Mouse (Mus musculus) embryonic facial prominence, embryonic 10.5 days (tissue): ENCODE results near the gene Dach2. TPM values are rescaled to one million over a fixed set of nuclear protein-coding genes. Genes with fewer than 3 reads are reported as not detected.

ENCODE experiments used
- DNase-seq: peaks from one replicate; pipeline ENCODE4 v3.0.0-alpha.2; 2017; ENCODE audit warnings: low spot score
- H3K27ac ChIP-seq: fragments of 300-500 bp; sonication (generic); replicated peaks from 2 replicates; pipeline ENCODE4 v1.5.1; 2016; ENCODE audit warnings: mild to moderate bottlenecking
- H3K27me3 ChIP-seq: fragments of 300-500 bp; sonication (generic); replicated peaks from 2 replicates; pipeline ENCODE4 v1.6.1; 2016; ENCODE audit warnings: low read depth, mild to moderate bottlenecking; ENCODE audit not compliant: poor library complexity, severe bottlenecking
- H3K36me3 ChIP-seq: fragments of 300-500 bp; sonication (generic); replicated peaks from 2 replicates; pipeline ENCODE4 v1.6.1; 2016; ENCODE audit warnings: mild to moderate bottlenecking, moderate library complexity
- H3K4me1 ChIP-seq: fragments of 300-500 bp; sonication (generic); 2 replicates; pipeline ENCODE4 v1.6.1; 2016
- H3K4me3 ChIP-seq: fragments of 300-500 bp; sonication (generic); 2 replicates; pipeline ENCODE4 v1.5.1; 2016; ENCODE audit warnings: mild to moderate bottlenecking, moderate library complexity
- H3K9me3 ChIP-seq: fragments of 300-500 bp; sonication (generic); 2 replicates; pipeline ENCODE4 v1.6.1; 2016; ENCODE audit warnings: mild to moderate bottlenecking
- WGBS: fragments of 180-500 bp; shearing (Covaris S2); methylation state at CpG from one replicate; pipeline ENCODE4 v1.1.7; 2016; 5-methylcytosine and 5-hydroxymethylcytosine counted together
- polyA plus RNA-seq: library from polyadenylated mRNA; unstranded; fragments of >200 nt; fragmentation: Nextera tagmentation; extraction: Ambion mirVana; gene quantifications from 2 replicates; pipeline ENCODE4 v1.2.1, GENCODE M21; 2016

Dach2 gene
- polyA plus RNA-seq, 1 experiment from 2014 or later = 8.7 TPM

DNA sequence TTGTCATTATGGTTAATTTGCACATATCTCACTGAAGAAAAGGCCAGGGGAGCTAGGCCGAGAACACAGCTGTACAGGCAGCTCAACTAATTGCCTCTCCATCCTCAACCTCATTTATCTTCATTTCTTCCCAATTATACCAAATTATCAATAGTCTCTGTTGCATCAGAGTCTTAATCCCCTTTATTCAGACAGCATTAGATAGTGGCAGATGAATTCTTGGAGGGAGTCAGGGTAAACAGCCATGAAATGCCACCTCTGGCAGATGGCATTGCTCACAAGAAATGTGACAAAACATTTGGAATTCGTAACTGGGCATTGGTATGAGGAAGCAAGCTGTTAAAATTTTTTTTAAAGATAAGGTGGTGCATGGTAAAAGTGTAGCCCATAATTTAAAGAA lies 389.9 kb downstream of the Dach2 start:
- Histone ChIP-seq H3K36me3 (no peaks in the 10 kb centered on the region), H3K27ac (no peak overlapping the region), H3K9me3 (no peaks in the 10 kb centered on the region), H3K4me1 (no peaks in the 10 kb centered on the region), H3K27me3 (no peaks in the 10 kb centered on the region), H3K4me3 (no peak overlapping the region)
- WGBS = 67% methylated on average over 2 of the region's 2 CpGs
- no peak for DNase-seq

DNA sequence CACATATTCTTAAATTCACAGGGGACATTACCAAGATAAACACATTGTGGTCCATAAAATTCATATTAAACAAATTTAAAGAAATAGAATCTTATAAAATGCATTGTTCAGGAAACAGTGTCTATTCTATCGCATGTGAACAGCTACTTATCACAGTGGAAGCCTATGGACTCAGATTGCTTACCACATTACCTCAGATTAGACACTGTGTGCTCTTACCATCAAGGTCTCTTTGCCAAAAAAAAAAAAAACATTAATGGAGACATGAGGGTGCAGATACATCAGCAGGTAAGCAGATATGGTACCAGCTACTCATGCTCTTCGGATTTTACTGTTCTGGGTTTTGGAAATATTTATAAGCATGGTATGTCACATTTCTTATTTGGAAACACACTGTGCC lies 415.1 kb downstream of the Dach2 start:
- DNase-seq = no peak
- H3K4me1 ChIP-seq = no peaks in the 10 kb centered on the region
- no peaks in the 10 kb centered on the region for H3K36me3 ChIP-seq
- H3K27ac ChIP-seq = no peak overlapping the region
- no peak overlapping the region for H3K4me3 ChIP-seq
- no peaks in the 10 kb centered on the region for H3K27me3 ChIP-seq
- 83% methylated on average over 2 of the region's 2 CpGs for WGBS
- H3K9me3 ChIP-seq = no peaks in the 10 kb centered on the region

DNA sequence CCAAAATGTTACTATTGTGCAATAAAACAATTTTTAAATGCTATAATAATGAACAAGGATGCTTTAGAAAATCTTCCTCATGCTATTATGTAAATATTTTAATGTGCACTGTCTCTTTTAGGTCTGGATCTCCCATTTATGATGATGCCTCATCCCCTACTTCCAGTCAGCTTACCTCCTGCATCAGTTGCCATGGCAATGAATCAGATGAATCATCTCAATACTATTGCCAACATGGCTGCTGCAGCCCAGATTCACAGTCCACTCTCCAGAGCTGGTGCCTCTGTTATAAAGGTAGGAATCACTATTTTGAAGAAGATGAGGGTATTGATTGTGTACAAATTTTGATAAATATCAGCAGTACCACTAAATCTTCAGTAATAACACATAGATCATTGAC lies 426.8 kb downstream of the Dach2 start:
- no peaks in the 10 kb centered on the region for H3K4me1 ChIP-seq
- H3K9me3 ChIP-seq = no peaks in the 10 kb centered on the region
- H3K27ac ChIP-seq = no peak overlapping the region
- no peaks in the 10 kb centered on the region for H3K27me3 ChIP-seq
- H3K4me3 ChIP-seq = no peak overlapping the region
- DNase-seq = no peak
- H3K36me3 ChIP-seq = no peaks in the 10 kb centered on the region

DNA sequence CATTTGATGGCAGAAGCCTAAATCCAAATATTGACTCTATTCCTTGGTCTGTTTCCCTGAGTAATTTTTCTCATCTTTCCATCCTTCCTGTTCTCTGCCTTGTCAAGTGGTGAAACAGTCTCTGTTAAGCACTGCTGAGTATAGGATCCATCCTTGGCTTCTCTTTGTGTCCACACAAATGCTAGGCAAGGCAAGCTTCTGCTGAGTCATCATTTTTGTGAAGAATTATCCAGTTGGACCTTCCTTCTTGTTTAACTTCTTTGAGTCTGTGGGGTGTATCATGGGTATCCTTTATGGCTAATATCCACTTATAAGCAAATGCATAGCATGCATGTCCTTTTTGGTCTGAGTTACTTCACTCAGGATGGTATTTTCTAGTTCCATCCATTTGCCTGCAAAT lies 449.8 kb downstream of the Dach2 start:
- no peaks in the 10 kb centered on the region for H3K9me3 ChIP-seq
- no peak overlapping the region for H3K4me3 ChIP-seq
- no peak for DNase-seq

DNA sequence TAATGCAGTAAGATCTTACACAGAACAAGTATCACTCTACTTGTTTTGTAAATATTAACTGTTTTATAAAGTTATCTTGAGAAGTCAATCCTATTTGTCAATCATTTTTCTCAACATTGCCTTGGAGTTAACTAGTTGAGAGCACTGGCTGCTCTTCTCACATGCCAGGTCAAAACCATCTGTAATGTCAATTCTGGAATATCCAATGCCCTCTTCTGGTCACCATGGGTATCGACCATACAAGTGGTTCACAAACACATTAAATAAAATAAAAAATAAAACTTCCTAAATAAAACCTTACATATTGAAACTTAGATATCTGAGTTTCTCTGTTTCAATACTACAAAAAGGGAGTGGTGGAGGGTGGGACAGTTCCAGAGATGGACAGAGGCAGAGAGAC lies 495.0 kb downstream of the Dach2 start:
- no peak for DNase-seq
- Histone ChIP-seq H3K36me3 (no peaks in the 10 kb centered on the region), H3K27ac (no peak overlapping the region), H3K9me3 (no peaks in the 10 kb centered on the region), H3K27me3 (no peaks in the 10 kb centered on the region), H3K4me3 (no peak overlapping the region), H3K4me1 (no peaks in the 10 kb centered on the region)
- 19% methylated on average over 1 of the region's 1 CpGs for WGBS

More for the DNA sequence above, 449.8 kb downstream of the Dach2 start:
- Histone ChIP-seq H3K36me3 (no peaks in the 10 kb centered on the region), H3K4me1 (no peaks in the 10 kb centered on the region), H3K27ac (no peak overlapping the region), H3K27me3 (no peaks in the 10 kb centered on the region)

DNA sequence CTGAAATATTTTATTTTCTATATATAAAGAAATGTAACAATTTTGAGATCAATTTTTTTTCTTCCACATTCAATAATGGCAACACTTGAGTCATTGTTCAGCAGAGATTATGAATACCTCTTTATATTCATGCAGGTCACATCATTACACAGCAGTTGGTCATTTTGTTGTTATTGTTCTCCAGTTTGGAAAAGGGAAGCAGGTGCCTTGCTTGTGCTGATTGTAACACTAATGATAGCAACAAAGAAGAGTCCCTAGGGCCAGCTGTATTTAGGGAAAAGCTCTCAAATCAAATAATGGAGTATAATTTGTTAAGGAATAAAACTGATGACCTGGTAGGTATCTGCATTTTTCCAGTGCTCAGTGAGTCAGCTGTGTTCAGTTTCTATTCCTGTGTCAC lies 513.1 kb downstream of the Dach2 start:
- H3K4me1 ChIP-seq = no peaks in the 10 kb centered on the region
- H3K27me3 ChIP-seq = no peaks in the 10 kb centered on the region
- H3K27ac ChIP-seq = no peak overlapping the region
- H3K4me3 ChIP-seq = no peak overlapping the region
- no peak for DNase-seq
- no peaks in the 10 kb centered on the region for H3K9me3 ChIP-seq
- no peaks in the 10 kb centered on the region for H3K36me3 ChIP-seq

DNA sequence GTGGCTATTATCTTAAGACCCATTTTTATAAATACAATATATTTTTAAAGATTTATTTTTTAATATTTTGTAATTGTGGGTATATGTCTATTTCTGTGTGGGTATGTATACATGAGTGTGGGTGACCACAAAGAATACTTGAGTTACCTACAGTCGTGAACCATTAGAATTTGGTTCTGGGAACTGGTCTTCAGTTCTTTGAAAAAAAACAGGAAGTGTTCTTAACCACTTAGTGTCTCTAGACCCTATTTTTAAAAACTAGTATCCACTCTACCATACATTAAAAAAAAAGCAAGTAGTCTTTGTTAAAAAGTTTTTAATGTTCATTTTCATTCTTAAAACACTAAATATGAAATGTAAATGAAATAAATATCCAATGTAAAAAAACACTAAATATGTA lies 529.5 kb downstream of the Dach2 start:
- H3K4me1 ChIP-seq = no peaks in the 10 kb centered on the region
- no peak for DNase-seq
- no peaks in the 10 kb centered on the region for H3K9me3 ChIP-seq
- 51% methylated on average over 1 of the region's 1 CpGs for WGBS
- no peaks in the 10 kb centered on the region for H3K36me3 ChIP-seq
- no peak overlapping the region for H3K27ac ChIP-seq
- no peak overlapping the region for H3K4me3 ChIP-seq
- no peaks in the 10 kb centered on the region for H3K27me3 ChIP-seq

DNA sequence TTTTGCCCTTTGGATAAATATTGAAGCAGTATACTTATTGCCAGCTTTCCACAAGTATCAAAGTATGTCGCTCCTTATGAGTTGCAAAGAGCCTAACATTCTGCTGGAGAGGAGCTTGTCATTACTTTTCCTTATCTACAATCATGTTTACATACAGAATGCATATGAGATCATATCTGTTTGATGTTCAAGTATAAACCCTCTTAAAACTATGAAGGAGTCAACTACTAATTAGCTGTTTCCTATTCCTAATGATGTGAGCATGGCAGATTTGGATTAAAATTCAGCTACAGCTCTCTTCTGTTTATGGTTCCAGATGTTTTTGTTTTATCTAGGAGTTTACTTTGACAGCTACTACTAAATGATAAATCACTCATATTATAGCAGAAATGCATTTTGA lies 535.8 kb downstream of the Dach2 start:
- no peak for DNase-seq
- H3K4me1 ChIP-seq = no peaks in the 10 kb centered on the region
- H3K4me3 ChIP-seq = no peak overlapping the region
- no peaks in the 10 kb centered on the region for H3K36me3 ChIP-seq
- H3K27ac ChIP-seq = no peak overlapping the region
- H3K27me3 ChIP-seq = no peaks in the 10 kb centered on the region
- WGBS = 92% methylated on average over 1 of the region's 1 CpGs
- no peaks in the 10 kb centered on the region for H3K9me3 ChIP-seq

DNA sequence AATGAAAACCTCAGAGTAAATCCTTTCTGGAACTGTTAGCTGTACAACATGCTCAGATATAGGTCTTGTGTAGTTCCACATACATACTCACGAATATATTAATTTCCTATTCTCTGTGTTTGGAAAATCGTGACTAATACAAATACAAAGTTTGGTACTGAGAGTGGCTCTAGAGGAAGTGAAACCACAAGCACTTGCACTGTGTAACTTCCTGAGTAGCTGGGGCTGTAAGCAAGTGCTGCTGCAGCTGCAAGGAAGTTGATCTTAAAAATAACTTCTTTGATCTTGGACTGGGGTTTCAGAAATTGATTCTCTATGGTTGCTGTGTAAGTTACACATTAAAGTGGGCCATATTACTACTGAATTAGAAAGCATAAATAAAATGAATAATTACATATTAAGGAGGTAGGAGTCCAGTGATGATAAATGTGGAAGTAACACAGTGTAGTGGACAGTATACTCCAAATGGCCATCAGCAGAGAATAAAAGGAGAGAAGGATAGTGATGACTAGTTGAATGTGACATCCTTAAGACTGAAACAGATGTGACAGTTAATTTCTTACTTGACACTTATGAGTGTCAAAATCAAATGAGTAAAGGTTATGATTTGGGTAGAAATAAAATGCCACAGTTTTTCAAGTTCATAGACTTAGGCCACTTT lies 570.7 kb downstream of the Dach2 start:
- 68% methylated on average over 2 of the region's 2 CpGs for WGBS
- no peak overlapping the region for H3K4me3 ChIP-seq
- DNase-seq = no peak
- H3K36me3 ChIP-seq = no peaks in the 10 kb centered on the region
- no peak overlapping the region for H3K27ac ChIP-seq
- no peaks in the 10 kb centered on the region for H3K9me3 ChIP-seq
- no peaks in the 10 kb centered on the region for H3K4me1 ChIP-seq
- H3K27me3 ChIP-seq = no peaks in the 10 kb centered on the region

Other genes starting within 250 kb of the Dach2 start
- 12.1 and 14.2 TPM in 2 replicates for gene Chm, start 112.0 kb upstream of the Dach2 start, polyA plus RNA-seq